Comparison of ENCODE assay signal across 11 mouse cellular contexts in genomic region chr10:120449661-120450284, GRCm38 (mm10). TPM values are rescaled to one million over a fixed set of nuclear protein-coding genes. Genes with fewer than 3 reads are reported as not detected.
DNase-seq lines count a peak whose midpoint lies in the region; ATAC-seq and TF ChIP-seq lines count a peak whose summit lies in the region.
"Had no signal": no experiment of that assay in that cellular context is flagged by ENCODE, and none has a peak within 500 bp of the region (broad histone marks: within the 10 kb centered on the region; RNA-seq: fewer than 3 reads in every experiment).

No protein-coding gene starts in this region.

- intact Hi-C loops in heart, postnatal 36 days (cut with DNase I): no loop called here

- peak overlapping the region; percentile 31; the same call in 1 of the 2 replicates for H3K4me2 ChIP-seq in heart, embryonic 14.5 days (ENCODE audit: low read length)
- H3K4me2 ChIP-seq in forebrain, embryonic 14.5 days (ENCODE audit: low read length): peak overlapping the region; percentile 26; the same call in 1 of the 2 replicates
- H3K4me2 ChIP-seq in limb, embryonic 12.5 days: peak overlapping the region; percentile 15; the same call in 1 of the 2 replicates

- DNase-seq in heart, postnatal 36 days: no peak
- no peak for DNase-seq in forebrain, embryonic 14.5 days (ENCODE audit: low spot score)
- no peak for DNase-seq in urinary bladder, postnatal 14 days (ENCODE audit: low spot score)
- no peak for DNase-seq in lung, postnatal 14 days
- DNase-seq: cerebellum, adult 9-11 months; lung, adult 2 months; thymus, postnatal 36 days had no signal

- H3K4me3 ChIP-seq in heart, embryonic 14.5 days (ENCODE audit: control insufficient read depth in 1 of 2, insufficient read depth in 1 of 2, low read depth in 1 of 2, low read length in 2 of 2): no peak overlapping the region
- peak overlapping the region; percentile 58 for H3K4me3 ChIP-seq in E14TG2a.4 (replicated peaks; ENCODE audit: low read length)
- peak overlapping the region; percentile 8; the same call in 1 of the 2 replicates for H3K4me3 ChIP-seq in forebrain, embryonic 14.5 days (ENCODE audit: low read depth, low read length)
- no peak overlapping the region for H3K4me3 ChIP-seq in limb, embryonic 12.5 days (replicated peaks)

- H3K36me3 ChIP-seq in heart, embryonic 14.5 days (ENCODE audit: control insufficient read depth, insufficient read depth, low read length): 0 out of 2 replicates have a peak, but pooled peaks cover 4% of the 10 kb centered on the region
- no peaks in the 10 kb centered on the region for H3K36me3 ChIP-seq in E14TG2a.4 (ENCODE audit: insufficient read depth, low read length)
- no peaks in the 10 kb centered on the region for H3K36me3 ChIP-seq in forebrain, embryonic 14.5 days (ENCODE audit: control insufficient read depth, insufficient read depth, low read length)
- H3K36me3 ChIP-seq in limb, embryonic 12.5 days: peaks cover 59% of the 10 kb centered on the region

- H3K9me3 ChIP-seq in heart, embryonic 14.5 days (ENCODE audit: control insufficient read depth, low read length): no peaks in the 10 kb centered on the region
- H3K9me3 ChIP-seq in E14TG2a.4 (ENCODE audit: low read length): no peaks in the 10 kb centered on the region
- H3K9me3 ChIP-seq in forebrain, embryonic 14.5 days (replicated peaks; ENCODE audit: control insufficient read depth, low read length): no peaks in the 10 kb centered on the region
- no peaks in the 10 kb centered on the region for H3K9me3 ChIP-seq in limb, embryonic 12.5 days

- ATAC-seq in heart, embryonic 14.5 days (ENCODE audit: insufficient number of reproducible peaks, insufficient read depth, low FRiP score, low read depth): no peak
- ATAC-seq in forebrain, embryonic 14.5 days: peak; percentile 62; the same call in 1 of the 2 replicates
- ATAC-seq in limb, embryonic 12.5 days (ENCODE audit: insufficient number of reproducible peaks, insufficient read depth, low FRiP score, low TSS enrichment, low read depth): no peak
- ATAC-seq in CD4-positive, CD25-positive, alpha-beta regulatory T cell, adult 4 months: no peak

- no peaks in the 10 kb centered on the region for H3K27me3 ChIP-seq in heart, embryonic 14.5 days (ENCODE audit: control insufficient read depth, insufficient read depth, low read length)
- H3K27me3 ChIP-seq in E14TG2a.4 (ENCODE audit: insufficient read depth, low read length): peaks cover 8% of the 10 kb centered on the region; the same call in 1 of the 2 replicates
- H3K27me3 ChIP-seq in forebrain, embryonic 14.5 days (replicated peaks; ENCODE audit: control insufficient read depth, insufficient read depth, low read length): no peaks in the 10 kb centered on the region
- H3K27me3 ChIP-seq in limb, embryonic 12.5 days: no peaks in the 10 kb centered on the region

- no peaks in the 10 kb centered on the region for H3K4me1 ChIP-seq in heart, embryonic 14.5 days (ENCODE audit: control insufficient read depth in 2 of 2, insufficient read depth in 2 of 2, low read length in 2 of 2)
- 0 out of 2 replicates have a peak, but pooled peaks cover 6% of the 10 kb centered on the region for H3K4me1 ChIP-seq in E14TG2a.4 (replicated peaks; ENCODE audit: low read depth, low read length)
- H3K4me1 ChIP-seq in forebrain, embryonic 14.5 days (ENCODE audit: control insufficient read depth, insufficient read depth, low read length): peaks cover 12% of the 10 kb centered on the region; the same call in 1 of the 2 replicates
- H3K4me1 ChIP-seq in limb, embryonic 12.5 days (replicated peaks): peaks cover 29% of the 10 kb centered on the region

- H3K9ac ChIP-seq in heart, embryonic 14.5 days (ENCODE audit: low read length): no peak overlapping the region
- peak overlapping the region; percentile 30; the same call in 1 of the 2 replicates for H3K9ac ChIP-seq in forebrain, embryonic 14.5 days (ENCODE audit: low read length)
- H3K9ac ChIP-seq in limb, embryonic 12.5 days (replicated peaks): 0 out of 2 replicates have a peak overlapping the region, but pooled peaks have one; percentile 42

- no peak for TF ChIP-seq CTCF in E14TG2a.4 (conservative IDR thresholded peaks at IDR 0.05; ENCODE audit: low read length)

- WGBS in heart, embryonic 14.5 days: 67% methylated on average over 19 of the region's 19 CpGs
- 41% methylated on average over 19 of the region's 19 CpGs for WGBS in forebrain, embryonic 14.5 days
- WGBS in limb, embryonic 12.5 days: 38% methylated on average over 19 of the region's 19 CpGs

- no peak overlapping the region for H3K27ac ChIP-seq in heart, embryonic 14.5 days (replicated peaks in 1 of 2; ENCODE audit: control insufficient read depth in 1 of 2, insufficient read depth in 1 of 2, low read depth in 2 of 2, low read length in 2 of 2)
- H3K27ac ChIP-seq in forebrain, embryonic 14.5 days (ENCODE audit: low read depth, low read length): no peak overlapping the region
- peak overlapping the region; percentile 72; the same call in 1 of the 2 replicates for H3K27ac ChIP-seq in limb, embryonic 12.5 days

RNA-seq across cellular contexts. Expression of gene Hmga2, which starts 26.5 kb away (rescaled TPM):
- polyA plus RNA-seq in heart, embryonic 14.5 days (2014; fragmentation: Nextera tagmentation; extraction: Ambion mirVana): 4.0 and 4.6 TPM in 2 replicates
- total RNA-seq in heart, postnatal 36 days (2021): not detected
- polyA plus RNA-seq in forebrain, embryonic 14.5 days (2014; fragmentation: Nextera tagmentation; extraction: Ambion mirVana): 1.5 and 2.6 TPM in 2 replicates
- 128 and 132 TPM in 2 replicates for polyA plus RNA-seq in limb, embryonic 12.5 days (2016; fragmentation: Nextera tagmentation; extraction: Ambion mirVana)
- polyA plus RNA-seq in CD4-positive, CD25-positive, alpha-beta regulatory T cell, adult 4 months (2017; shearing (Covaris generic)): under 1 TPM in 1 of 2 experiments, not detected in 1; 0.36 TPM
- polyA plus RNA-seq: lung, adult 2 months had no signal

Comparison
In these comparisons a context has a peak if more than half of its experiments do, and no peak if none do; other contexts are left out.
1. H3K4me3 ChIP-seq: peak in E14TG2a.4 (single experiment) and forebrain, embryonic 14.5 days (single experiment); none in heart, embryonic 14.5 days (0 of 2) and limb, embryonic 12.5 days (single experiment).
2. RNA of gene Hmga2, which starts 26.5 kb away (polyA plus RNA-seq): 128 to 132 TPM in limb, embryonic 12.5 days; 4.0 to 4.6 TPM in heart, embryonic 14.5 days, 1.5 to 2.6 TPM in forebrain, embryonic 14.5 days and 0.36 TPM in CD4-positive, CD25-positive, alpha-beta regulatory T cell, adult 4 months; every median in the first group is over 10 times any median in the second.
3. Peak in every context shown above with its lines, with median percentiles within 50 percentile points of each other: H3K4me2 ChIP-seq.